Mouse (Mus musculus): ENCODE measurements around the gene Cpa1.

DNA sequence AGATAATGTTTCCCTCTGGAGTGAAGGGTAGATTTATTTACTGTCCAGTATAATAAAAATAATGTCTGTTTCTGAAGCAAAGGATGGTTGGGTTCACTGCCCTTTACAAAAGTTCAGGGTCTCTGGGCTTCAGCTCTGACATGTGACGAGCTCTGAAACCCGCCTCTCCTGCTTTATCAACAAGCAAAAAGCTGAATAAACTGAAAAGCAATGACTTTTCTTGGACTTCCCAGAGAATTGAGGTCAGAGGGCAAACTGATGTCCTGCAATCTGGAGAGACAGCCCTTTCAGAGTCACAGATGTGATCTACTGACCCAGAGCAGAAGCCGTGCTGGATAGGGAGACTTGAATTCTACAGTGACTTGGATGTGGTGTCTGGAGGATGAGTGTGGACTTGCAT, 39.0 kb upstream of the Cpa1 start:
- TF ChIP-seq EP300 (IDR thresholded peaks at IDR 0.05; ENCODE audit: insufficient read depth, low read depth, low read length) = no peak
- TF ChIP-seq CTCF (IDR thresholded peaks at IDR 0.05) = no peak
- no peak for TF ChIP-seq POLR2A (IDR thresholded peaks at IDR 0.05; ENCODE audit: insufficient read depth, low read depth, low read length)
